Mouse (Mus musculus): ENCODE results near the gene Evi2b.

The Evi2b gene

DNA sequence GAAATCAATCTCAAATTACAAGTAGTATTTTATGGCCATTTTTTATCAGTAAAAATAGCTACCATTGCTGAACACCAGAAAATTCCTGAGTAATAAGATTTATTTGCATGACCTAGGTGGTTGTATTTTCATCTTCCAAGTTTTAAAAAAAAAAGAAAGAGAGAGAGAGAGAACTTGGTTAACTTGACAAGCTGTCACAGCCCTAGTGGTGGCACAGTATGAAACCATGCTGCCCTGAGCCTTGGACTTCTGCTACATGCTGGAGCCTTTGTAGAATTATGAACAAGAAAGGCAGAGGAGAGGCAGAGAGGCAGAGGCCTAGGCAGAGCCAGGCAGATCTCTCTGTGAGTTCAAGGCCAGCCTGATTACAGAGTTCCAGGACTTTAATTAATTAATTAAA, 1.6 kb downstream of the Evi2b start:
- no peak for DNase-seq (ENCODE audit: low read depth, low spot score)

DNA sequence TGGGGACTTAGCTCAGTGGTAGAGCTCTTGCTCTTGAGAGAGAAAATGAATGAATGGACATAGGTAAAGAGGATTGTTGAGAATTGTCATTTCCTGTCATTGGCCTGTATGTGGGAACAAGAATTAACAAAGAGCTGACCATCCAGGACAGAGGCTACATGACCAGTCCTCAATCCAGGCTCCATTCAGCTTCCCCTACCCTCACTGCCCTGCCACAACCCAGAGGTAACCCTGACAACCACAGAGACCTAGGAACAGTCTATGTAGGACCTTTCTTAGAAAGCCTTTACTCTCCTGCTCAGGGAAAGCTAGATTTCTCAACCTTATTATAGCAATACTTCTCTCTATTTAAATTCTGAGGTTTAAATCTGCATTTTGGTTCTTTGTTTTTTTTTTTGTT, 2.8 kb downstream of the Evi2b start:
- DNase-seq (ENCODE audit: low read depth, low spot score) = no peak

DNA sequence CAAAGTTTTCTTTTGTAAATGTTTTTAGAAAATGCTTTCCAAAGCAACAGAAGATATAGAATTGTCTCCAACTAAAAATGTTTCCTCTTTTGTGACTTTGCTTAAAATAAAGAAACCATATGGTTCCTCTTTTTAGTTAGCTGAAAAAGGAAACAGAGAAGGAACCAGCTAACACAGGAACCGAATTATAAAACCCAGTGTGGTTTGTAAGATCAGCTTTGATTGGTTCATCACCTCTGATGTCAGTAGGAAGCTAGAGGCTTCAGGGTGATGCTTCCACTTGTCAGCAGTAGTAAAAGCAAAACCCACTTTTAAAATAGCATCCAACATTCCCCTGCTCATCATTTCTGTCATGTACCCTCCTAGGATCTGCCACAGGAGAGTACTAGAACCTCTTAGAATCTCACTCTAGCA, 3.7 kb downstream of the Evi2b start:
- peak; percentile 56 for DNase-seq (ENCODE audit: low read depth, low spot score)

DNA sequence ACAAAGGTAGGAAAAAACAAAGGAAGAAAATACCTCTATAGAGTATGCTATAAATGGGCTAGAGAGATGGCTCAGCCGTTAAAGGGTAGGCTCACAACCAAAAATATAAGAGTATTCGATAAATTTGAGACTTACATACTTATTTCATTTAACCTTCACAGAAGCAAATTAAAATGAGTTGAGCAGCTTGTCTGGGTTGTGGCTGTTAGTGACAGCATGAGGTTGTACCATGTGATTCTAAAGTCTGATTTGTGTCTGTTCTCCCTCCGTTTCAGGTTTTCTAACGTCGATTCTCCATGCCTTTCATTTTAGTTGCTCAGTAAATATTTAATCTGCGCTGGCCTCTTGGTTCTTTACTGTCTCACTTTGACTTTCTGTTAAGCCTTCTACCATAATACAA, 4.3 kb downstream of the Evi2b start:
- DNase-seq (ENCODE audit: low read depth, low spot score) = no peak

DNA sequence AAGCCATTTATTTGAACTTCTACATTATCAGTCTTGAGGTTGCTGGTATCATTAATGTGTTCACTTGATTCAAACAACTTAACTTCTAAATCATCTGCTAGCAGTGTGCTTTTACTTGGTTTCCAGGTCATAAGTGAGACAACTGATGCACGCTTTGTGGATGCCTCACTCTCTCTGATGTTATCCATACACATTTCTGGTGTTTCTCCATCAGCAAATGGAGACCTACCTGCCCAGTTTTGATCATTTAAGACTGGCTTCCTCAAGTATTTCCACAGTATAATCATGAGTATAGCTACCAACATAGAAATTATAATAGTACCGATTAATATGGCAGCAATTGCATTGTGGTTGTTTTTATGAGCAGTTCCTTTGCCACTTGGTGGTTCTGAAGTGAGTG, 7.8 kb downstream of the Evi2b start:
- DNase-seq (ENCODE audit: low read depth, low spot score) = no peak

DNA sequence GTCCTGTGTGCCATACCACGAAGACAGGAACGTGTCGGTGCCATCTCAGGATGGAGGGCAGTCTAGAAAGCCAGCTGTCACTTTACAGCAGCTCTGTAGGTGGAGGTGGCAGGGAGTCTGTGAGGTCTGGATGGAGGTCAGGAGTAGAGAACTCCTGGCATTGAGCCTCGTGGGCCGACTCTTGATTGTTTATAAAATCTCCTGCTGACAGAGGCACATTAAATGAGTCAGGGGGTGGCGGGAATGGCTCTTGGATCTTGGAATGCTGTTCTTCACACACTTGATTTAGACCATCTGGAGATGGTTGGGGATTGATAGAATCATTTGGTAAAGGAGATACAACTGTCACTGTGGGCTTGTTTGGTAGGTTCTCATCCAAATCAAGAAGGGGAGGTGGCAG, 8.2 kb downstream of the Evi2b start:
- no peak for DNase-seq (ENCODE audit: low read depth, low spot score)

DNA sequence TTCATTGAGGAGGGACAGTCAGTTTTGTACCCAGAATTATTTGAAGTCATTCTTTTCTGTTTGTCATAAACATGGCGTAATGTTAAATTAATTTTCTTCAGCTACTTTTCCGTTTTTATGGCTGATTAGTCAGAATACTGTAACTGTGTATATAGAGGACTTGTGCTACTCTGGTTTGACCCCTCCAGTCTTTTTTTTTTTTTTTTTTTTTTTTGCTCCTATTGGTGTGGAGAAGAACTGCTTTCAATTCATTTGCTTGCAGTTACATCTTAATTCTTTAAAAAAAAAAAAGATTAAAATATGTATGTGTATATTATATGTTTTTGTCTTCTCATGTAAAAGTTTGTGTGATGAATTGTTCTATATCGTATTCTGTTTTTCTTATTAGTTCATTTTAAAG, 11.6 kb downstream of the Evi2b start:
- DNase-seq (ENCODE audit: low read depth, low spot score) = no peak

DNA sequence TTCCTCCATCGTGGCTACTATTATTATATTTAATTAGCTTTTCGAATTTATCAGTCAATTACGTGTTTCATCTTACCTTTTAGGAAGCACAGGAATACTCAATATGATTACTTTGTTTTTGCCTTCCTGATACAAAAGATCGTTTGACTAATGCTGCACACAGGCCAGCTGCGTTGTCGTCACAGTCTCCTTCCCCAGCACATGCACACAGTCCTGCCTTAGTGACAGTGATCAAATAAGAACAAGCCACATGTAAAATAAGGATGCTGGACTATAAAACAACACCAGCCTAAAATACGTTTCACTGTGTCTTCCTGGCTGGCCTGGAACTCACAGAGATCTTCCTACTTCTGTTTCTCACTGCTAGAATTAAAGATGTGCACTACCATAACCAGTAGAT, 19.1 kb downstream of the Evi2b start:
- no peak for DNase-seq (ENCODE audit: low read depth, low spot score)

DNA sequence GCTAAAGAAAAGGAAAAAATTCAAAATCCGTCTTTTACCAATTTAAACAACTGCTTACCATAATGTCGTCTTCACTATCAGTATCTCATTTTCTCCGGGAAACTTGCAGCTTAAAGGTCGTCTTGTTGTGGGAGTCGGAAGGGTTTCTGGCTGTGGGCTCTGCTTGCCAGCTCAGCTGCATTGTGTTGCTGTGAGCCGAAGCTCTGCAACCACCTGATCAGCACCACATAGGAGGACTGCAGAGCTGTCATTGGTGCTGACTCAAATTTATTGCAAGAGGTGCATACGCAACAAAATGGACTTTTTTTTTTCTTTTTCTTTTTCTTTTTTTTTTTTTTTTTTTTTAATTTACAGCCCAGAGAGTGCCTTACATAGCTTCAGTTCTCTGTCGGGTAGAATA, 19.7 kb downstream of the Evi2b start, which contains the start of gene Omg:
Gene Omg (minus strand): TSS at position 240 of the 400 bp plus-strand sequence.
- DNase-seq (ENCODE audit: low read depth, low spot score) = no peak

DNA sequence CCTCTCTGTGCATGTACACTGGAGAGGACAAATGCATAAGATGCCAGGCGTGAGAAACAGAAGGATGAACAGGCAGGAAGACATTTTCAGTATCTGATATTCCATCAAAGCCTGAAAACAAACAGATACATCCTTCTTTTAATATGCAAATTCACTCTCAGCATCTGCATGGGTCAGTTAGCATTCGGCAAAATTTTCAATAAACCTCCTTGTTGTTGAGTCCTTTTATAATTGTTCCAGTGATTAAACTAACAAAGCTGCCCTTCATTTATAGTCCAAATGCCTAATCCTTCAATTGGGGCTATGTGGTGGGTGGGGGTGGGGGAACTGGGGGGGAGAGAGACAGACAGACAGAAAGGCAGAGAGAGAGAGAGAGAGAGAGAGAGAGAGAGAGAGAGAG, 20.6 kb downstream of the Evi2b start:
- no peak for DNase-seq (ENCODE audit: low read depth, low spot score)

DNA sequence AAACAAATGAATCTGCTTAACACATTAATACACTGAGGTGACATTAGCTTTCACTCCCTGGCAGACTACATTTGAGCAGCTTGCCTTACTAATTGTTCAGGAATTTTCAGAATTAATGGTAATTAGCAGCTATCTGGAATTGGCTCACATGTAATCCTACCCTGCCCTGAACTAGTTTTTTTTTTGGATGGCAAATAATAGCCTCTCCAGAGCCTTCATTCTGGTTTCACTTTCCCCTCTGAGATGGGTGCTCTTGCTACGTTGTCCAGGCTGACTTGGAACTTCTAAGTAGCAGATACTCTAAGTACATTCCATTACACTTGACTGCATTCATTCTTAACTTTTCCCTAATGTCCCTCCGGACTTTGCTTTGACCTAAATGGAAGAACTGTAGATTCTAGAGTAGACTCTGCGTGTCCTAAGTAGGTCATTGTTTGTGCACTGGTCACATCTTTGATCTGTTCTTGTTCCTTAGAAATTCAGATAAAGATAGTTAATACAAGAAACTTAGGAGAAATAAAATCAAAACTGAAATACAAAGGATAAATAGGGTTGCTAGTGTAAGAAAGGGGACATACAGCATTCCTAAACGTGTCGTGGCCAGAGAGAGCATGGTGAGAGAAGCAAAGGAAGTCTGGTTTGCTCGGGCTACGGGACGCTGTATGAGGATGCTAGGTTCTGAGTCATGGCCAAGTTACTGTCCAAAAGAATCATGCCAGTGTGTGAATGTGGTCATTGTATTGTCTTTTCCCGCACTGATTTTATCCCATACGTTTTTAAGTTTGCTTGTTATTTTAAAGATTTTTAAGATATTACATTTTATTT, 28.4 kb downstream of the Evi2b start:
- peak; percentile 7 for DNase-seq (ENCODE audit: low read depth, low spot score)

DNA sequence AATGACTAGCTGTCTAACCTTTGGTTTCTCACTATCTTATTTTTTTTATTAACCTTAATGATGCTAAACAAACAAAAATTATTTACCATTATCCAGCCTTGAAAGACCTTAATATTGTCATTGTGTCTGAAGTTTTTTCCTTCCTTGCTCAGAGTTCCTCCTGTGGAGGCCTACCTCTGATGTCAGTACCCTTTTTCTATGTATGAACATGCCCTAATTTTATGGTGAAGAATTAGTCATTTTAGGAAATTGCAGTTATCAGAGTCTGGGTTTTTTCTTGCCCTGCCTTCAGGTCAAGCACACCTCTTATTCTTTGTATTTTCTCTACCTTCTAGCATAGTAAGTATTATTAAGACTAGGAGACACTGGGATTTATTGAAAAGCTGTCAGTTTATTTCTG, 38.8 kb downstream of the Evi2b start:
- DNase-seq (ENCODE audit: low read depth, low spot score) = no peak

DNA sequence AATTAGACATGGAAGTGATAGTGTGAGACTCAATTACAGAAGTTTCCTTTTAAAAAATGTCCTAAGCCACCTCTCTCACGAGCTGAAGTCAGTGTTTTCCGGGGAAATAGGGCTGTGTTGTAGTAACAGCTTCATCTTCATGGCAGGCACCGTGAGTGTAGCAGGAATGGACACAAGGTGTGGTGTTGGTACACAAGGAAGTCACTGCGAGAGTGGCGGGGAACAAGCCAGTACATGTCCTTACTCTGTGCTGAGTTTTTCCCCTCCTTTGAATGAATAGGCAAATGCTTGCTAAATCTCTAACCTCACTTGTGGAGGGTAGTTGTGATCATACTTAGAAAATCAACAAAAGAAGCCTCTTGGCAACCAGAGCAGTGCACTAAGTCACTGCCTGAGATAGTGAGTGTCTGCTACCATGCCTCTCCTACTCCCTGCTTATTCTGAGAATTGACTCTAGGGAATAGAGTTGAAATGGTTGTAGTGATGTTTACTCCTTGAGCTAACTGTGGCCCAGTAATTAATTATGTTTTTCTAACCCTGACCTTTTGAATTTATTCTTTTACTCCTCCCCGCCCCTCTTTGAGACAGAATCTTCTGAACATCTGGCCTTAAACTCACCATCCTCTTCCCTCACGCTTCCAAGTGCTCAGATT, 39.6 kb downstream of the Evi2b start:
- no peak for DNase-seq (ENCODE audit: low read depth, low spot score)

DNA sequence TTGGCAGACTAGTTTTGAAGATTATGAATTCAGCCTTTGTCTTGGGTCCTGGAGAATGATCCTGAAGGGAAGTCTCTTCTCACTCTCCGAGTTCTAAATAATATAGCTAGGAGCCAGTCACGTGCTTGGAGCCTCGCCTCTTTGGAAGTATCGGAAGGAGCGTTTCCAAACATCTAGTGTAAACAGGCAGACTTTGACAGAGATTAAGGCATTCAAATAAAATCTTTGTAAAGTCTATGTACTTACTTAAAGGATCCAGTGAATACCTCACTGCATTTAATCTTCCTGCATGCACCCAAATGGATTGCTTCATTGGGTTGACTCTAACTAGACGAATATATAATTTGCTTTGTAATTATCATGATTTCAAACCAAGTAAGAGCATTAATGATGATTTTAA, 40.2 kb downstream of the Evi2b start:
- no peak for DNase-seq (ENCODE audit: low read depth, low spot score)

DNA sequence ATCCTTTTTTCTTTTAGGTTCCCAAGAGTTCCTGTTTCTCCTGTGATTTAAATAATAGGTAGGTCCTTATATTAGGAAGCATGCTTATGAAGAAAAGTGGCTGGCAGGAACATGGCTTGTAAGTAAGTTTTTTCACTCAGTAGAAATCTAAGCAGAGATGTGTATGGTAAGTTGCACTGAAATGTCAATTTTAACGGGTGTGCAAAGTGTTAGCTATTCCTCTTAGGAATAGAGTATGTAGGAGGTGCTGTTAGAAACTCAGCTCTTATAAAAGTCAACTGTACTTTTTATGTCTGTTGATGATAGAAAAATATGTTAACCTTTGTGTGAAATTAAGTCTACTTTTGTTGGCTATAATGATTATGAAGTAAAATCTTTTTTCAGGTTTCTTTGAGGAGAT, 55.5 kb downstream of the Evi2b start:
- DNase-seq (ENCODE audit: low read depth, low spot score) = no peak
